ENCODE assay signal across 21 mouse cellular contexts in genomic region chr12:116582829-116583228, GRCm38 (mm10).
DNase-seq lines count a peak whose midpoint lies in the region; ATAC-seq and TF ChIP-seq lines count a peak whose summit lies in the region.
"Had no signal": no experiment of that assay in that cellular context is flagged by ENCODE, and none has a peak within 500 bp of the region (broad histone marks: within the 10 kb centered on the region; RNA-seq: fewer than 3 reads in every experiment).

No protein-coding gene starts in this region.

- no peaks in the 10 kb centered on the region for H3K36me3 ChIP-seq in hindbrain, embryonic 15.5 days
- no peaks in the 10 kb centered on the region for H3K36me3 ChIP-seq in hindbrain, embryonic 10.5 days
- H3K36me3 ChIP-seq in midbrain, embryonic 14.5 days (ENCODE audit: control insufficient read depth, insufficient read depth, low read length), result no peaks in the 10 kb centered on the region
- no peaks in the 10 kb centered on the region for H3K36me3 ChIP-seq in midbrain, embryonic 16.5 days (ENCODE audit: control insufficient read depth, insufficient read depth, low read length)
- H3K36me3 ChIP-seq in stomach, postnatal 0 days (ENCODE audit: control insufficient read depth, insufficient read depth, low read length), result no peaks in the 10 kb centered on the region
- H3K36me3 ChIP-seq in heart, embryonic 10.5 days, result no peaks in the 10 kb centered on the region
- H3K36me3 ChIP-seq: embryonic facial prominence, embryonic 10.5 days; embryonic facial prominence, embryonic 12.5 days had no signal

- 85% methylated on average over 4 of the region's 4 CpGs for WGBS in hindbrain, embryonic 15.5 days
- 87% methylated on average over 4 of the region's 4 CpGs for WGBS in hindbrain, embryonic 10.5 days
- WGBS in midbrain, embryonic 14.5 days, result 90% methylated on average over 4 of the region's 4 CpGs
- 85% methylated on average over 4 of the region's 4 CpGs for WGBS in midbrain, embryonic 16.5 days
- 64% methylated on average over 4 of the region's 4 CpGs for WGBS in stomach, postnatal 0 days
- 81% methylated on average over 4 of the region's 4 CpGs for WGBS in heart, embryonic 10.5 days

- no peak overlapping the region for H3K4me3 ChIP-seq in hindbrain, embryonic 15.5 days
- H3K4me3 ChIP-seq in hindbrain, embryonic 10.5 days, result no peak overlapping the region
- H3K4me3 ChIP-seq in midbrain, embryonic 14.5 days (replicated peaks; ENCODE audit: low read depth, low read length), result no peak overlapping the region
- H3K4me3 ChIP-seq in midbrain, embryonic 16.5 days (ENCODE audit: low read depth, low read length), result no peak overlapping the region
- no peak overlapping the region for H3K4me3 ChIP-seq in stomach, postnatal 0 days (ENCODE audit: low read depth, low read length)
- no peak overlapping the region for H3K4me3 ChIP-seq in heart, embryonic 10.5 days
- H3K4me3 ChIP-seq: embryonic facial prominence, embryonic 10.5 days; embryonic facial prominence, embryonic 12.5 days had no signal

- ATAC-seq in hindbrain, embryonic 15.5 days (ENCODE audit: low FRiP score, low read depth), result no peak
- no peak for ATAC-seq in midbrain, embryonic 14.5 days (ENCODE audit: low FRiP score, low TSS enrichment)
- no peak for ATAC-seq in midbrain, embryonic 16.5 days
- peak; percentile 66 for ATAC-seq in megakaryocyte progenitor cell, adult 5-6 weeks (replicated peaks; ENCODE audit: poor library complexity)
- no peak for ATAC-seq in stomach, postnatal 0 days (ENCODE audit: low FRiP score, low TSS enrichment)
- ATAC-seq: forebrain, embryonic 14.5 days; forebrain, embryonic 16.5 days had no signal

- TF ChIP-seq EP300 in stomach, postnatal 0 days (optimal IDR thresholded peaks at IDR 0.05), result no peak

- H3K27me3 ChIP-seq in hindbrain, embryonic 15.5 days, result no peaks in the 10 kb centered on the region
- H3K27me3 ChIP-seq in hindbrain, embryonic 10.5 days (ENCODE audit: insufficient read depth, poor library complexity, severe bottlenecking), result no peaks in the 10 kb centered on the region
- no peaks in the 10 kb centered on the region for H3K27me3 ChIP-seq in midbrain, embryonic 14.5 days (ENCODE audit: control insufficient read depth, insufficient read depth, low read length)
- H3K27me3 ChIP-seq in midbrain, embryonic 16.5 days (ENCODE audit: control insufficient read depth, insufficient read depth, low read depth, low read length), result no peaks in the 10 kb centered on the region
- no peaks in the 10 kb centered on the region for H3K27me3 ChIP-seq in stomach, postnatal 0 days (ENCODE audit: control insufficient read depth, insufficient read depth, low read length)
- no peaks in the 10 kb centered on the region for H3K27me3 ChIP-seq in heart, embryonic 10.5 days (ENCODE audit: insufficient read depth, poor library complexity, severe bottlenecking)
- H3K27me3 ChIP-seq: embryonic facial prominence, embryonic 12.5 days had no signal

- H3K9ac ChIP-seq in hindbrain, embryonic 15.5 days, result no peak overlapping the region
- H3K9ac ChIP-seq in midbrain, embryonic 14.5 days (replicated peaks; ENCODE audit: low read length), result no peak overlapping the region
- H3K9ac ChIP-seq in midbrain, embryonic 16.5 days (ENCODE audit: low read depth, low read length), result no peak overlapping the region
- H3K9ac ChIP-seq in stomach, postnatal 0 days (ENCODE audit: low read length), result no peak overlapping the region
- H3K9ac ChIP-seq: embryonic facial prominence, embryonic 12.5 days had no signal

- no peak for TF ChIP-seq CTCF in stomach, postnatal 0 days (IDR thresholded peaks at IDR 0.05; ENCODE audit: low read depth)

- 0 out of 2 replicates have a peak overlapping the region, but pooled peaks have one; percentile 1 for H3K27ac ChIP-seq in hindbrain, embryonic 15.5 days (replicated peaks)
- no peak overlapping the region for H3K27ac ChIP-seq in hindbrain, embryonic 10.5 days
- H3K27ac ChIP-seq in midbrain, embryonic 14.5 days (replicated peaks; ENCODE audit: low read depth, low read length), result peak overlapping the region; percentile 47; the same call in 1 of the 2 replicates
- no peak overlapping the region for H3K27ac ChIP-seq in midbrain, embryonic 16.5 days (ENCODE audit: low read length)
- peak overlapping the region; percentile 69 for H3K27ac ChIP-seq in stomach, postnatal 0 days (replicated peaks)
- H3K27ac ChIP-seq in heart, embryonic 10.5 days, result no peak overlapping the region
- H3K27ac ChIP-seq: embryonic facial prominence, embryonic 10.5 days; embryonic facial prominence, embryonic 12.5 days had no signal

- H3K9me3 ChIP-seq in hindbrain, embryonic 15.5 days, result no peaks in the 10 kb centered on the region
- no peaks in the 10 kb centered on the region for H3K9me3 ChIP-seq in hindbrain, embryonic 10.5 days
- no peaks in the 10 kb centered on the region for H3K9me3 ChIP-seq in midbrain, embryonic 14.5 days (ENCODE audit: control insufficient read depth, low read length)
- no peaks in the 10 kb centered on the region for H3K9me3 ChIP-seq in midbrain, embryonic 16.5 days (replicated peaks; ENCODE audit: control insufficient read depth, low read length, poor library complexity, severe bottlenecking)
- H3K9me3 ChIP-seq in stomach, postnatal 0 days (ENCODE audit: control insufficient read depth, low read length), result no peaks in the 10 kb centered on the region
- H3K9me3 ChIP-seq in heart, embryonic 10.5 days, result no peaks in the 10 kb centered on the region
- H3K9me3 ChIP-seq: embryonic facial prominence, embryonic 10.5 days; embryonic facial prominence, embryonic 12.5 days had no signal

- H3K4me1 ChIP-seq in hindbrain, embryonic 15.5 days (replicated peaks), result peaks cover 26% of the 10 kb centered on the region
- peaks cover 15% of the 10 kb centered on the region for H3K4me1 ChIP-seq in hindbrain, embryonic 10.5 days (replicated peaks)
- H3K4me1 ChIP-seq in midbrain, embryonic 14.5 days (ENCODE audit: control insufficient read depth, insufficient read depth, low read length), result peaks cover 16% of the 10 kb centered on the region
- peaks cover 35% of the 10 kb centered on the region for H3K4me1 ChIP-seq in midbrain, embryonic 16.5 days (ENCODE audit: control insufficient read depth, insufficient read depth, low read length)
- 0 out of 2 replicates have a peak, but pooled peaks cover 2% of the 10 kb centered on the region for H3K4me1 ChIP-seq in stomach, postnatal 0 days (replicated peaks; ENCODE audit: control insufficient read depth, insufficient read depth)
- H3K4me1 ChIP-seq in heart, embryonic 10.5 days, result peaks cover 19% of the 10 kb centered on the region
- H3K4me1 ChIP-seq: embryonic facial prominence, embryonic 12.5 days had no signal

- no peak overlapping the region for H3K4me2 ChIP-seq in hindbrain, embryonic 15.5 days
- no peak overlapping the region for H3K4me2 ChIP-seq in midbrain, embryonic 14.5 days (ENCODE audit: low read length)
- H3K4me2 ChIP-seq in midbrain, embryonic 16.5 days (ENCODE audit: low read length), result no peak overlapping the region
- H3K4me2 ChIP-seq in stomach, postnatal 0 days (replicated peaks; ENCODE audit: low read depth), result no peak overlapping the region
- H3K4me2 ChIP-seq: embryonic facial prominence, embryonic 12.5 days had no signal

- DNase-seq in hindbrain, embryonic 10.5 days (ENCODE audit: low spot score), result no peak
- no peak for DNase-seq in midbrain, embryonic 14.5 days
- DNase-seq in stomach, postnatal 0 days (ENCODE audit: low spot score), result no peak
- DNase-seq in thymus, postnatal 25 days, result no peak
- no peak for DNase-seq in heart, embryonic 10.5 days (ENCODE audit: low spot score)
- DNase-seq: adrenal gland, adult 2 months; adrenal gland, postnatal 10 days; adrenal gland, postnatal 25 days; cerebellum, adult 11 months; cerebellum, adult 18-20 months; cerebellum, adult 8-10 months; cerebellum, adult 9-11 months; cerebellum, postnatal 14 days; cerebellum, postnatal 36 days had no signal

Comparison
In these comparisons a context has a peak if more than half of its experiments do, and no peak if none do; other contexts are left out.
1. H3K27ac ChIP-seq: peak in hindbrain, embryonic 15.5 days (single experiment), midbrain, embryonic 14.5 days (single experiment) and stomach, postnatal 0 days (single experiment); none in hindbrain, embryonic 10.5 days (single experiment), midbrain, embryonic 16.5 days (single experiment) and heart, embryonic 10.5 days (single experiment).